Mouse (Mus musculus) urinary bladder, adult 2 months (tissue): ENCODE data around the gene Nxph3. TPM values are rescaled to one million over a fixed set of nuclear protein-coding genes. Genes with fewer than 3 reads are reported as not detected.
"Not testable (repeated sequence)": the region's sequence is repeated elsewhere in the genome, so short reads cannot be mapped to it uniquely, and the experiment has no call there.

Experiments used
- DNase-seq: peaks from one replicate; pipeline ENCODE4 v3.0.0; 2022; ENCODE audit warnings: low spot score
- polyA plus RNA-seq: library from polyadenylated mRNA; depleted of rRNA; stranded (reverse); fragments of >200 nt; gene quantifications from 2 replicates; pipeline ENCODE4 v1.2.3, GENCODE M21; 2012

Gene Nxph3
- polyA plus RNA-seq, 1 experiment = 2.3 TPM

DNA sequence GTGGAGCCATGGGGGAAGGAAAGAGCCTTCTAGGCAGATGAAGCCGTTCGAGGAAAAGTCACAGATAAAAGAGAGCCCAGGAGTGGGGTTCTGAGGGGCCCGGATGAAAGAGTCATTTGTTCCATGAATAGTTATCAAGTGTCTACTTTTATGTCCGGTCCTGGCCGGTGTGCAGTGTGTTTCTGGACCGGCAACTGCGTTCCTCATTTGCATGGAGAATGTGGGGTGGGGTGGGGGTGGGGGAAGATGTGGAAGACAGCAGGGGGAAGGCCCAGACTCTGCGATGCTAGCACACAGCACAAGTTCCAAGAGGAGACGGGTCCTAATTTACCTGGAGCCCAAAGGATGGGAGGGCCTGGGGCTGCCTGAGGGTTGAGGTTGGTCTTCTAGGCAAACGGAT lies 4.9 kb upstream of the Nxph3 start:
- no peak for DNase-seq

GRCm38 (mm10) chr11:95517162-95517561 lies 2.8 kb upstream of the Nxph3 start:
- DNase-seq = no peak

GRCm38 (mm10) chr11:95516491-95516911 lies 2.1 kb upstream of the Nxph3 start:
- no peak for DNase-seq

DNA sequence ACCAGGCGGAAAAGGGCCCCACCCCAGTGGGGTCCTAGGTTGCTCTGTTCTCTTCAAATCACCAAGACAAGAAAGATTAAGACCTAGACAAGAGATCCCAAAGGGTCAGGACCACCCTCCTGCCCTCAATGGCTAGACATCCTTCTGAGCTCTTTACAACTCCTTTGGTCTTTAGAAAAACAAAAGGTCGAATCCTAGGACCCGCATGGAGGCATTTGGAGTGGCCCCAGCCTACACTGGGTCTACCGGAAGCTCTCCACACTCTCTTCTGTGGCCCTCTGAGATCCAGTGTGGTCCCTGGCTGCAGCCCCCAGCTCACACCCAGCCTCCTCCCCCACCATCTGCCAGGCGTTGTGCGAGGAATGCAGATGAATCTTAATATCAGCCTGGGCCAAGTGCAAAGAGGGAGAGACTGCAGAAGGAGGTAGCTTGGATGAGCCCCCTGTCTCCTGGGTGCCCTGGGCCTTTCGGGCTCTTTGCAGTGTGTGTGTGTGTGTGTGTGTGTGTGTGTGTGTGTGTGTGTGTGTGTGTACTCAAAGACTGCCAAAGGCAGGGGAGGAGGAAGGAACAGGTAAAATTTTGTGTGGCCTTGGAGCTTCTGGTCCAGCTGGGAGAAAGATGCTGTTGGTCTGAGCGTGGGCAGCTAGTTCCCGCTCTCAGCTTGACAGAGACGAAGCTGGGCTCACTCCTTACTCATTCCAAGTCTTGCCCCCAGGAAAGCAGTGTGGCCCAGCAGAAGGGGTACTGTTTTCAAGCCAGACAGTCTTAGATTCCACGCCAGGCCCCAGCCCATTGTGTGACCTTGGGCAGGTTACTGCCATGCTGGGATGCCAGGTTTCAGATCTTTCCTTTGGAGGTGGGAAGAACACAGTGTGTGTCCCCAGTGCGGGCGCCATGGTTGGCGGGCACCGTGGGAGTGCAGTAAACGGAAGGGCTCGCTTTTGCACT lies 1.3 kb upstream of the Nxph3 start:
- no peak for DNase-seq

GRCm38 (mm10) chr11:95513461-95514297 lies 691 bp downstream of the Nxph3 start:
- no peak for DNase-seq

DNA sequence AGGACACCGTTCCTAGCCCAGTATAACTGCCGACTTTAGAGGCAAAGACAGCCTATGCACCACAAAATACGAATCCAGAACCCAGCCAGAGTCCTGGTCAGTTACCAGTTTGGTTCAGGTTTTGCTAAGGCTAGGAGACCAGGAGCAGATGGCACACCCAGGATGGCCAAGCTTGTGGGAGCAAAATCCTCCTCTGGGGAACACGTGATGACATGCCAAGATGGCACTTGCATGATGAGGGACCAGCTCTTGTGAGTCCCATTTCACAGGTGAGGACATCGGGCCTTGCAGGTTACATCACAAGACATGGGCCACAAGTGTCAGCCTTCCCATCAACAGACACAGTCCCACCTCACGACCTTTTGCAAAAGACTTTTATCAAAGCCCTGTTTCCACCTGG lies 2.0 kb downstream of the Nxph3 start:
- DNase-seq = no peak

GRCm38 (mm10) chr11:95511919-95512318 lies 2.5 kb downstream of the Nxph3 start:
- no peak for DNase-seq

- no peak for DNase-seq
Measured at GRCm38 (mm10) chr11:95510631-95511030, 3.7 kb downstream of the Nxph3 start.

DNA sequence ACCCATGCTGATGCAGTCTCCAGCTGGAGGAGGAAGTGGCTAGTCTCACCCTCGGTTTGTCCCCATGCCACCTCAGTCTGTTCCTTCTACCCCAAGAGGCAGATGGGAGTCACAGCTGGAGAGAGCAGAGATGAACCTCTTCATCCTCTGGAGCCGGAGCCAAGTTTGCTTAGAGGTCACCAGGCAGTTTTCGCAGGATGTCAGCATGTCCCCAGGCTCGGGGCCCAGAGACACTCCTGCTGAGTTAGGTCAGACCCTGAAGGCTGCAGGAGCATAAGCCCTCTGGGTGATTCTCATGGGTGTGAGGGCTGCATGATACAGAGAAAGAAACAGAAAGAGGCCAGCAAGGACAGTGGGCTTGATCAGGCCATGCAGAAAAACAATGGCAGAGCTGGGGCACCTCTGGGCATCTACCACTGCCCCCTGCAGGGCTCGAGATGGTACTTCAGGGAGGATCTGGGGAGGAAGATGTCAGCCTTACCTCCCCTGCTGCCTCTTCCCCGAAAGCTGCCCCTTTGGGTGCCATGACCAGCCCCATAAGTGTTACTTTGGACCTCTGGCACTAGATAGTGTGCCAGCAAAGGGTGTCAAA lies 5.1 kb downstream of the Nxph3 start:
- no peak for DNase-seq

DNA sequence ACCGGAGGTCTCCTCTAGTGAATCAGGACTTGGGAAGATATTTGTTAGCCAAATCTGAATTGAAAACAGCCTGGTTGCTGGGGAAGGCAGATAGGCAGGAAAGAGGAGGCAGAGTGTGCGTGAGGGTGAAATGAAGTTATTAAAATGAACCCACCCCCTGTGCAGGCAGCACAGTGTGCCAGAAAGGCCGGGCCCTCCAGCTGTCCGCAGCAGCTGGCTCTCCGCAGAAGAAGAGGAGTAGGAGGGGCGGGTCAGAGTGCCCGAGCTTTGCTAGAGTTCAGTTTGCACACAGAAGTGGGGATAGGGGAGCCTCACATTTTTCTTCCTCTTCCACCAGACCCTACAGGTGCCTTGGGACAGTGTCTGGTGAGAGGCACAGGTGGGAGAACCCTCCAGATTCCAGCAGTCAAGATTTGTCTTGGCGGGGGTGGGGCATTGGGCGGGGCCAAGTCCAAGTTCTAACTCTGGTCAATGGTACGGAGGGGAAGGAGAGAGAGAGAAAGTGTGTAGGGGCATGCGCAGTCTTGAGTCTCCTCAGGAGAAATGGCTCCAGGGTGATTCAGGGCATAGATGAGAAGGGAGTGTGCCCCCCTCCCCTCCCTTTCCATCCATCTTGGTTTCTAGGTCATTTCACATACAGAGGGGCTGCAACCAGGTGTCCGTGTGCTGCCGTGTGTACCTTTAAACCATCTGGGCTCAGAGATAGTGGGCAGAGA lies 6.0 kb downstream of the Nxph3 start:
- no peak for DNase-seq

DNA sequence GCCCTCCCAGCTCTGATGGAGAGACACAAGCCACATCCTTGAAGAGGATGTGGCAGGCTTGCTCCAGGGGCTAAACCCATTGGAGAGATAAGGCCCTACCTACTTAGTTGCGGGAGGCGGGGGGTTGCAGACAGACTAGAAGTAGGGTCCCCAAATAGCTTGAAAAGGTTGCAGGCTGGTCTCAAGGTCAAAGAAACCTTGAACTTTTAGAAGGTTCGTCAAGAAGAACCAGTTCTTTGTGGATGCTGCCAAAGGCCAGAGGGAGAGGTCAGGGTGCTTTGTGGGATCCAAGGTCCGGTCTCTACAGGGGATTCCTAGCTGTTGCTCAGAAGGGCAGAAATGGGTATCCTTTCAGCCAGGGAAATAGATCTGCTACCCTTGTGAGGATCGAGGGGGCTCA lies 6.6 kb downstream of the Nxph3 start:
- DNase-seq = no peak

DNA sequence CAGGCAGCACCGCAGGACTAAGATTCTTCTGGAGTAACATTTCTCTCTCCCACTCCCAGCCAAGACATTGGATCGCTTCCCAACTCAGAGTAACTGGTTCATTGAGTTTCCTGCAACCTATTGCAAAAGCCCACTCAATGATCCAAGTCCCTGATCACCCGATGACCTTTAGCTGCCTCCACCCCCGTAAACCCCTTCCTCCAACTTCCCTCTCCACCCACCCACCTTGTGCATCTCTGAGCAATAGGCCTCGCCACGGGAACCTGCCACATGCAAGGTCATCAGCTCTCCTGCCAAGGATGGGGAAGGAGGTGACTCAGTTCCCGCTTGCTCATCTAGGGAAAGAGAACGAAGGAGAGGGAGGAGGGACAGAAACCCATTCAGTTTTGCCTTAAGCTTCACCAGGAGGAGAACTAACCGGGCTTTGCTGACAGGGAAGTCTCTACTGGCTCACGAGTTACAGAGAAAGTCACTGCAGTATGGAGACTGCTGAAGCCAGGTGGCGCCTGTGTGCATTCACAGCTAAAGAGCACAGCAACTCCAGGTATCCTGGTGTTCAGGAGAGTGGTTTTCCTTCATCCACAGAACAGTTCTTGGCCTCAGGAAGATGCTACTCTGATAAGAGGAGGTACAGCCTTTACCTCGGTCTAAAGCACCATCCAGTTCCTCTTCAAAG lies 7.2 kb downstream of the Nxph3 start:
- DNase-seq = no peak

- DNase-seq = no peak
Measured at GRCm38 (mm10) chr11:95504271-95504731, 10.1 kb downstream of the Nxph3 start.

- DNase-seq = no peak
Measured at GRCm38 (mm10) chr11:95503581-95504180, 10.7 kb downstream of the Nxph3 start.

DNA sequence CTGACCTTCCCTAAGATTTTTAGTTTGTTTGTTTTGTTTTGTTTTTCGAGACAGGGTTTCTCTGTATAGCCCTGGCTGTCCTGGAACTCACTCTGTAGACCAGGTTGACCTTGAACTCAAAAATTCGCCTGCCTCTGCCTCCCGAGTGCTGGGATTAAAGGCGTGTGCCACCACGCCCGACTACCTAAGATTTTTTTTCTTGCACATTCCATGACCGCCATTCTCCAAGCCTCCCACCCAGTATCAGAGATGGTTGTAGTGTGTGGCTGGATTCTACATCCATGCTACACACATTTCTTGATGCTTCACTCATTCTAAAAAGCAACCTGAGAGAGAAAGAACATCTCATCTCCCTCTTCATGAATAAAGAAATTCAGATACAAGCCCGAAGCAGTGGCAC lies 12.5 kb downstream of the Nxph3 start:
- DNase-seq = not testable (repeated sequence)

GRCm38 (mm10) chr11:95500836-95501235 lies 13.5 kb downstream of the Nxph3 start:
- DNase-seq = no peak

DNA sequence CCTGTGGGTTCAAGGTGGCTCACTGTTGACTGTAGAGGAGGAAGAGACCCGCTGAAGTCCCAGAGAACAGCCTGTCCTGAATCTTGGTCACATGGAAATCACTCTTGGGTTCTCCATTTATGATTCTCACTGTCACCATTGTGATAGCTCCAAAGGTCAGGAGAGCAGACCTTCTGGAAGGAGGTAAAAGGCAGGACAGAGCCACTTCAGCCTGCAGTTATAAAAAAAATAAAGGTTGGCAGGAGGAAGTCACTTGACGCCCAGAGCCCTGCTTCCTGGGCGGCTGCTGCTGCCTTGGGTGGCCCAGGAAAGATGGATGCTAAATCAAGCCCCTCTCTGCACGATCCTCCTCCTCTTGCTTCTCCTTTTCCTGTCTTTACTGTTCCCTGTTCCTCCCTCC lies 14.0 kb downstream of the Nxph3 start:
- no peak for DNase-seq

DNA sequence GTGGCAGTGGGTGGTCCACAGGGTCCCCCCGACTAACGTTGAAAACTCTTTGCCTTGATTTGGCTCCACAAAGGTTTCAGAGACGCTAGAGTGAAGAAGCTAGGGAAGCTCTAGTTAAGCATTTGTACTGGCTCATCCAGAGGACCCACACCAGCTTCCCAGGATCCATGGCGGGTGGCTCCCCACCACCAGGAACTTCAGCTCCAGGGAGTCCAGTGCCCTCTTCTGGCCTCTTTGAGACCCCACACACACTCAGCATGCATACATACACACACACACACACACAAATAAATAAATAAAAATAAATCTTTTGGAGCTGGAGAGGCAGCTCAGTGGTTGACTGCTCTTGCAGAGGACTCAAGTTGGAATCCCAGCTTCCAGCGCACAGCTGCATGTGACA lies 16.4 kb downstream of the Nxph3 start:
- DNase-seq = no peak

DNA sequence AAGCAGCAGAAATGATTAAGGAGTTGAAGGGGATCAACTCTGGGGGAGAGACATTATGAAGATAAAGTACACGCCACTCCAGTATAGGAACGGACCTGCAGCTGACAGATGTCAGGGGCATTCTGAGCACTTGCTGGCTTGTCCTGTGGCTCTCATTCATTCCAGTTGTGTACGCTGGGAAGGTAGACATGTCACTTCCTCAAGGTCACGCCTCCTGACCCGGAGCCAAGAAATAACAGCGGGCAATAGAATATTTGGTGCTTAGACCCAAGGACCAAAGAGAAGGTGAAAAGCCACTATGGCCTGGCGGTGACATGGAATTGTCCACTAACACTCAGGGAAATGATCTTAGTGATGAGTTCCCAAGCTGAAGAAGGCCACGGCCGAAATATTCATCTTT lies 18.5 kb downstream of the Nxph3 start:
- no peak for DNase-seq

DNA sequence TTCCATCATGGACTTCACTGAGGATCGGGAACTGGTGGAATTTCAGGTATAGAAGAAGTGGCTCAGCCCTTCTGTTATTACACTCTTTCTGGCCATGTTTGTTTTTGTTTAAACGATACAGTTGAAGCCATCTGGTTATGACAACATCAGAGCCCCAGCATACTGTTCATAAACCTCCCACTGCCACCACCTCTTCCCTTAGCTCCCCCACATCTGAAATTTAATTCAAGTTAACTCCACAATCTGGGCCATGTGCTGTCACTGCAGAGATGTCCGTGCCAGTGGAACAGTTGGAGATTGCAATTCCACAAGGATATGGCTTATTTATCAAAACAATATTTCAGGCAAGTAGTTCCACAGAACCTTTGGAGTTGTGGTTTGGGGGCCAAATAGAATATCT lies 20.0 kb downstream of the Nxph3 start:
- no peak for DNase-seq

GRCm38 (mm10) chr11:95493950-95494349 lies 20.4 kb downstream of the Nxph3 start:
- DNase-seq = no peak
